Mouse (Mus musculus) lung, embryonic 14.5 days (tissue): ENCODE data around the gene Ssbp3. TPM values are rescaled to one million over a fixed set of nuclear protein-coding genes. Genes with fewer than 3 reads are reported as not detected.

Source experiments
- ATAC-seq: fragments of 200-750 bp; cut with Nextera tagmentation; 2 replicates; pipeline ENCODE4 v1.8.0; 2017; ENCODE audit warnings: mild to moderate bottlenecking, moderate TSS enrichment, moderate library complexity; ENCODE audit not compliant: insufficient read depth
- DNase-seq: peaks from one replicate; pipeline ENCODE4 v3.0.0-alpha.2; 2015
- H3K27ac ChIP-seq: fragments of 300-500 bp; sonication (generic); 2 replicates; pipeline ENCODE4 v1.5.1; 2014; ENCODE audit warnings: low read depth, mild to moderate bottlenecking, moderate library complexity
- H3K27me3 ChIP-seq: fragments of 300-500 bp; sonication (generic); 2 replicates; pipeline ENCODE4 v1.6.1; 2014; ENCODE audit warnings: low read length, control low read depth; ENCODE audit not compliant: insufficient read depth
- H3K36me3 ChIP-seq: fragments of 300-500 bp; sonication (generic); 2 replicates; pipeline ENCODE4 v1.6.1; 2014; ENCODE audit warnings: control low read depth; ENCODE audit not compliant: insufficient read depth
- H3K4me1 ChIP-seq: fragments of 300-500 bp; sonication (generic); 2 replicates; pipeline ENCODE4 v1.6.1; 2014; ENCODE audit warnings: antibody characterized with exemption, control low read depth; ENCODE audit not compliant: insufficient read depth
- H3K4me2 ChIP-seq: fragments of 300-500 bp; sonication (generic); 2 replicates; pipeline ENCODE4 v1.6.1; 2014; ENCODE audit warnings: mild to moderate bottlenecking
- H3K4me3 ChIP-seq: fragments of 300-500 bp; sonication (generic); 2 replicates; pipeline ENCODE4 v1.5.1; 2014; ENCODE audit warnings: low read depth, low read length
- H3K9ac ChIP-seq: fragments of 300-500 bp; sonication (generic); 2 replicates; pipeline ENCODE4 v1.6.1; 2014
- H3K9me3 ChIP-seq: fragments of 300-500 bp; sonication (generic); 2 replicates; pipeline ENCODE4 v1.6.1; 2016; ENCODE audit warnings: low read depth, low read length, control low read depth
- CTCF ChIP-seq: IDR thresholded peaks from 2 replicates; pipeline ENCODE4 v1.5.1; 2016; ENCODE audit warnings: antibody characterized with exemption, low read depth
- WGBS: fragments of 180-500 bp; shearing (Covaris S2); extraction: QIAGEN DNeasy Blood & Tissue Kit; methylation state at CpG from one replicate; pipeline ENCODE4 v1.1.7; 2014; 5-methylcytosine and 5-hydroxymethylcytosine counted together
- polyA plus RNA-seq: library from polyadenylated mRNA; unstranded; fragments of >200 nt; fragmentation: Nextera tagmentation; extraction: Ambion mirVana; gene quantifications from 2 replicates; pipeline ENCODE4 v1.2.1, GENCODE M21; 2014

The Ssbp3 gene
- polyA plus RNA-seq, 1 experiment from 2014 or later, result 80.2 TPM

DNA sequence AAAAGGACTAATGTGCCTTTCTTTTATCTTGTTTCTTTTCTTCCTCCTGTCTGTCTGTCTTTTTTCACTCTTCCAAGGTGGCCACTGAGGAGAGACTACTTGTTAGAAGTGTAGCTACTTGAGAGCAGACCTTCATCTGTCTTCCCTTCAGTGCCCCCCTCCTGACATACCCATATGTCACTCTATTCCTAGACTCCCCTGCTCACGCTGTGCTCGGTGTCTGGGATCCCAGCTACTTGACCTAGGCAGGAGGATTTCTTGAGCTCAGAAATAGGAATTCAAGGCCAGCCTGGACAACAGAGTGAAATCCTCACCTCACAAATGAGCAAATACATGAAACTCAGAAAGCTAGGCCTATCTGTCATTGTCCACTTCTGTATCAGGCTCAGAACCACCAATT, 92.7 kb downstream of the Ssbp3 start:
- Histone ChIP-seq H3K27me3 (no peaks in the 10 kb centered on the region), H3K36me3 (peaks cover 6% of the 10 kb centered on the region; the same call in 1 of the 2 replicates), H3K4me3 (no peak overlapping the region), H3K4me2 (no peak overlapping the region), H3K27ac (no peak overlapping the region), H3K9me3 (no peaks in the 10 kb centered on the region), H3K9ac (no peak overlapping the region), H3K4me1 (0 out of 2 replicates have a peak, but pooled peaks cover 2% of the 10 kb centered on the region)
- DNase-seq, result no peak
- no peak for TF ChIP-seq CTCF
- WGBS, result 57% methylated on average over 2 of the region's 2 CpGs
- ATAC-seq, result no peak

DNA sequence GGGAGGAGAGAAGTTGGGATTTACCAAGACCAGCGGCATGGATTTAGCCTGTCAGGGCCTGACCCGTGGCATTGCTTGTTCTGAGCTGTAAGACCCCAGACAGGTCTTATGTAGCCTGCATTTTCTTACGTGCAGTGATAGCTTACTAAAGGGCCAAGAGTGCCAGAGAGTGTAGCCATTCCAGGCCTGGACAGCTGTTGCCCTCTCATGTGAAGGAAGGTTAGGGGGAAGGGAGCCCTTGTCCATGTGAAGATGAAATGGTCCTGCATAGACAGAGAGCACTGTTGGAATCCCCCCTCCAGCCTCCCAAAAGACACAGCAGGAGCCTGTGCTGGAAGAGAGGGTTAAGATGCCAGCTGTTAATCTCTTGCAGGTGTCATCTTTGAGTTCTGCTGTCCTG, 93.3 kb downstream of the Ssbp3 start:
- ATAC-seq (no peak), DNase-seq (no peak)
- H3K4me2 ChIP-seq, result no peak overlapping the region
- H3K27me3 ChIP-seq, result no peaks in the 10 kb centered on the region
- H3K4me1 ChIP-seq, result 0 out of 2 replicates have a peak, but pooled peaks cover 1% of the 10 kb centered on the region
- no peak overlapping the region for H3K4me3 ChIP-seq
- 88% methylated on average over 3 of the region's 3 CpGs for WGBS
- no peak overlapping the region for H3K27ac ChIP-seq
- no peak for TF ChIP-seq CTCF
- H3K9me3 ChIP-seq, result no peaks in the 10 kb centered on the region
- no peak overlapping the region for H3K9ac ChIP-seq
- H3K36me3 ChIP-seq, result peaks cover 6% of the 10 kb centered on the region; the same call in 1 of the 2 replicates

- 71% methylated on average over 3 of the region's 3 CpGs for WGBS
Observed at GRCm38 (mm10) chr4:107004346-107004745, 93.8 kb downstream of the Ssbp3 start.

DNA sequence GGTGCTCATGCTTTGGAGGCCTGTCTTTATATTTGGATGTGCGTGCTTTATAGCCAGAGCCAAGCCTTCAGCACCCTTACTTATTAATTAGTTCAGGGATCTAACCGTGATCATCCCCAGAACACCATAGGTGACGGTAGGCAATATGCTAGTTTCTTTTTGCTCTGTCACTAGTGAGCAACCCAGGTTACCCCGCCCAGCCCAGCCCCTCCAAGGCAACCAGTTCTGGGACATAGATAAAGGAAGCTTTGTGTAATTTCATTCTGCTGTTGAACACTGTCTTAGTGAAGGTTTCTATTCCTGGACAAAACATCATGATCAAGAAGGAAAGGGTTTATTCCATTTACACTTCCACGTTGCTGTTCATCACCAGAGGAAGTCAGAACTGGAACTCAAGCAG, 94.7 kb downstream of the Ssbp3 start:
- ATAC-seq (no peak), DNase-seq (no peak)
- Histone ChIP-seq H3K27me3 (no peaks in the 10 kb centered on the region), H3K9me3 (no peaks in the 10 kb centered on the region), H3K27ac (no peak overlapping the region), H3K36me3 (peaks cover 15% of the 10 kb centered on the region), H3K4me3 (no peak overlapping the region), H3K9ac (no peak overlapping the region), H3K4me2 (no peak overlapping the region), H3K4me1 (no peaks in the 10 kb centered on the region)
- WGBS, result 77% methylated on average over 5 of the region's 5 CpGs
- TF ChIP-seq CTCF, result no peak

More at GRCm38 (mm10) chr4:107004346-107004745, 93.8 kb downstream of the Ssbp3 start:
- no peak overlapping the region for H3K4me2 ChIP-seq
- H3K27ac ChIP-seq, result no peak overlapping the region
- no peaks in the 10 kb centered on the region for H3K9me3 ChIP-seq
- H3K4me1 ChIP-seq, result no peaks in the 10 kb centered on the region
- DNase-seq, result no peak
- H3K36me3 ChIP-seq, result peaks cover 8% of the 10 kb centered on the region; the same call in 1 of the 2 replicates
- H3K27me3 ChIP-seq, result no peaks in the 10 kb centered on the region
- TF ChIP-seq CTCF, result no peak
- H3K4me3 ChIP-seq, result no peak overlapping the region
- no peak for ATAC-seq
- no peak overlapping the region for H3K9ac ChIP-seq

DNA sequence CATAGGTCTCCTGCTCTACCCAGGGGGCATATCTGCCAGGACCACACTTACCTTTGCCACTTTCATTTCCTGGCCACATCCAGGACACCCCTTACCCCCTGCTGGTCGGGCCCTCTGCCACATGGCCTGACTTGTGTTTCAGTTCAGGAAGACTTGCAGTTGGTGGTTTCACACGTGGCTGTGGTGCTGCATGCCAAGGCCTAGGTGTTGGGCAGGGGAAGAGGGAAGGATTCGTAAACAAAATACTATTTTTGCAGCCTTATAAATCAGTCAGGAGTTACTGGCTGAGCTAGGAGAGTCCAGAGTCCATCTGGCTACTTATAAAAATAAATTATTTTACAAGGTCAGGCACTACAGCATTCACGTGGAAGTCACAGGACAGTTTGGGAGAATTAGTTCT, 95.7 kb downstream of the Ssbp3 start:
- 62% methylated on average over 4 of the region's 4 CpGs for WGBS
- H3K4me3 ChIP-seq, result no peak overlapping the region
- H3K27me3 ChIP-seq, result no peaks in the 10 kb centered on the region
- no peak for TF ChIP-seq CTCF
- DNase-seq, result no peak
- peaks cover 24% of the 10 kb centered on the region for H3K36me3 ChIP-seq
- no peak for ATAC-seq
- H3K27ac ChIP-seq, result no peak overlapping the region
- H3K4me1 ChIP-seq, result no peaks in the 10 kb centered on the region
- H3K4me2 ChIP-seq, result no peak overlapping the region
- no peak overlapping the region for H3K9ac ChIP-seq
- H3K9me3 ChIP-seq, result no peaks in the 10 kb centered on the region

DNA sequence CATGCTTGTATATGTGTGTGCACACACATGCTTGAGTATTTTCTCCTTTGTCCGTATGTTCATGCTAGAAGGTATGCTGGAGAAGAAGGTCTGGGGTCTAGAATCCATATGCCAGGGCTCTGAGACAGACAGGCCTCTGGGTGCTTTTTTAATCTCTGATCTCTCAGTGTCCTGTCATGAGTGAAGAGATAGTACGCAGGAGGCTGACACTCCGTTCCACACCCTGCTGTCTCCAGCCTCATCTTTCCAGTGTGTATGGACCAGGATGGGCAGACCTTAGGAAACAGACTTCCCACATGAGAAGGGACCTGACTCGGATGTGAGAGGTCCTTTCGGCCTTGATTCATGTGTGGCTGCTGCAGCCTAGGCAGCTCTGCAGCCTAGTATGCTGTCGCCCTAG, 96.3 kb downstream of the Ssbp3 start:
- Histone ChIP-seq H3K36me3 (peaks cover 29% of the 10 kb centered on the region), H3K9me3 (no peaks in the 10 kb centered on the region), H3K9ac (no peak overlapping the region), H3K4me2 (no peak overlapping the region), H3K4me1 (no peaks in the 10 kb centered on the region), H3K27me3 (no peaks in the 10 kb centered on the region), H3K4me3 (no peak overlapping the region), H3K27ac (no peak overlapping the region)
- DNase-seq (no peak), ATAC-seq (no peak)
- no peak for TF ChIP-seq CTCF
- 84% methylated on average over 6 of the region's 6 CpGs for WGBS

- Histone ChIP-seq H3K4me1 (no peaks in the 10 kb centered on the region), H3K4me2 (no peak overlapping the region), H3K27ac (no peak overlapping the region), H3K9me3 (no peaks in the 10 kb centered on the region), H3K27me3 (no peaks in the 10 kb centered on the region), H3K36me3 (peaks cover 29% of the 10 kb centered on the region), H3K4me3 (no peak overlapping the region), H3K9ac (no peak overlapping the region)
- WGBS, result 89% methylated on average over 8 of the region's 8 CpGs
- ATAC-seq, result no peak
- TF ChIP-seq CTCF, result no peak
- no peak for DNase-seq
Observed at GRCm38 (mm10) chr4:107007359-107007758, 96.9 kb downstream of the Ssbp3 start.

DNA sequence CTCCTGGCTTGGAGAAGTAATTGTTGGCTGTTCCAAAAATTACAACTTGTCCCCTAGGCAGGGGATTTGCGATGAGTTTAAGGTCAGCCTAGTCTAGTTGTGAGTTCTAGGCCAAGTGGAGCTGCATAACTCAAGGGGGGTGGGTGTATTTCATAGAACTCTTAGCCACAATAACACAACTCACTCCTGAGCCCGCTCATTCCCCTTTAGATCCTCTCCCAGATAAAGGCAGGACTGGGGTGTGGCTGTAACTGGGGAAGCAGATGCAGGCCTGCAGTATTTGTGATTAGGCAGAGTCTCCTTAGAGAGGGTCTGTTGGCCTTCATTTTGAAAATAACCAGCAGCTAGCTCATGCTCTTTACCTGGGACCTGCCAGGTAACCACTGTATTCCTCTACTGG, 97.7 kb downstream of the Ssbp3 start:
- H3K9ac ChIP-seq, result no peak overlapping the region
- H3K27ac ChIP-seq, result no peak overlapping the region
- ATAC-seq (no peak), DNase-seq (no peak)
- TF ChIP-seq CTCF, result no peak
- peaks cover 29% of the 10 kb centered on the region for H3K36me3 ChIP-seq
- WGBS, result 85% methylated on average over 2 of the region's 2 CpGs
- H3K9me3 ChIP-seq, result no peaks in the 10 kb centered on the region
- H3K4me2 ChIP-seq, result no peak overlapping the region
- no peaks in the 10 kb centered on the region for H3K4me1 ChIP-seq
- no peaks in the 10 kb centered on the region for H3K27me3 ChIP-seq
- H3K4me3 ChIP-seq, result no peak overlapping the region
